Mouse (Mus musculus) testis, adult 2 months (tissue): Measurements from ENCODE around the gene Fbxw27.

ENCODE experiments used
- CTCF ChIP-seq: fragments of 200-500 bp; IDR thresholded peaks from 2 replicates; pipeline ENCODE4 v1.5.1; 2012; ENCODE audit warnings: low read depth, mild to moderate bottlenecking, inconsistent platforms, low read length, moderate library complexity; ENCODE audit not compliant: control insufficient read depth, insufficient read depth, insufficient replicate concordance
- POLR2A ChIP-seq: fragments of 200-500 bp; IDR thresholded peaks from 2 replicates; pipeline ENCODE4 v1.6.1; 2012; ENCODE audit warnings: low read depth, mild to moderate bottlenecking, inconsistent platforms, low read length, moderate library complexity; ENCODE audit not compliant: control insufficient read depth

- TF ChIP-seq POLR2A (no peak), CTCF (no peak)
Observed at GRCm38 (mm10) chr9:109795811-109796210, 5.3 kb upstream of the Fbxw27 start.
